Comparison of ENCODE assay signal across 20 mouse cellular contexts in the genomic region with DNA sequence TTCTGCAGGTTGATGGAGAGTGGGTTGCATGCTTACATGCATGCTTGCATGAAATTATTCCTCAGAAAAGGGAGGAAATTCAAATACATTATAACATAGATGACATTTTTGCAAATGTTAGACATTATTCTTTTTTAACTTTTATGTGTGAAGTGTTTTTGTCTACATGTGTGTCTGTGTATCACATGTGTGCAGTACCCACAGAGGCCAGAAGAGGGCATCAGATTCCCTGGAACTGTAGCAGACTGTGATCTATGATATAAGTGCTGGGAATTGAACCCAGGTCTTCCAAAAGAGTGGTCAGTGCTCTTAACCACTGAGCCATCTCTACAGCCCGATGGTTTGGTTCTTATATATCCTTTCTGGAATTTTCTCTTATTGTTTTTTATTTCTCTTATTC. TPM values are rescaled to one million over a fixed set of nuclear protein-coding genes. Genes with fewer than 3 reads are reported as not detected.
DNase-seq lines count a peak whose midpoint lies in the region; ATAC-seq and TF ChIP-seq lines count a peak whose summit lies in the region.
"Had no signal": no experiment of that assay in that cellular context is flagged by ENCODE, and none has a peak within 500 bp of the region (broad histone marks: within the 10 kb centered on the region; RNA-seq: fewer than 3 reads in every experiment).

No protein-coding gene starts in this region.

- ATAC-seq in hindbrain, postnatal 0 days, result no peak
- ATAC-seq in hindbrain, embryonic 11.5 days (ENCODE audit: low FRiP score), result no peak
- no peak for ATAC-seq in liver, postnatal 0 days
- ATAC-seq: CD4-positive, CD25-positive, alpha-beta regulatory T cell, adult 4 months had no signal

- 100% methylated on average over 1 of the region's 1 CpGs for WGBS in hindbrain, postnatal 0 days
- WGBS in hindbrain, embryonic 11.5 days, result 97% methylated on average over 1 of the region's 1 CpGs
- 88% methylated on average over 1 of the region's 1 CpGs for WGBS in liver, postnatal 0 days (ENCODE audit: insufficient replicate concordance)

- H3K4me3 ChIP-seq in hindbrain, postnatal 0 days (ENCODE audit: low read length), result no peak overlapping the region
- H3K4me3 ChIP-seq in hindbrain, embryonic 11.5 days (ENCODE audit: low read depth, low read length), result no peak overlapping the region
- H3K4me3 ChIP-seq in liver, postnatal 0 days (ENCODE audit: low read depth, low read length), result no peak overlapping the region
- H3K4me3 ChIP-seq in E14TG2a.4 (replicated peaks; ENCODE audit: low read length), result no peak overlapping the region
- H3K4me3 ChIP-seq: forebrain, embryonic 10.5 days; hindbrain, embryonic 10.5 days; megakaryocyte, embryonic 14.5 days; neural tube, embryonic 12.5 days had no signal

- no peaks in the 10 kb centered on the region for H3K9me3 ChIP-seq in hindbrain, postnatal 0 days (ENCODE audit: low read length)
- H3K9me3 ChIP-seq in hindbrain, embryonic 11.5 days (ENCODE audit: control insufficient read depth, low read length), result no peaks in the 10 kb centered on the region
- H3K9me3 ChIP-seq in liver, postnatal 0 days (ENCODE audit: low read length), result peaks cover 6% of the 10 kb centered on the region
- H3K9me3 ChIP-seq in E14TG2a.4 (ENCODE audit: low read length), result no peaks in the 10 kb centered on the region

- H3K4me1 ChIP-seq in hindbrain, postnatal 0 days (ENCODE audit: insufficient read depth, low read length), result no peaks in the 10 kb centered on the region
- H3K4me1 ChIP-seq in hindbrain, embryonic 11.5 days (replicated peaks; ENCODE audit: control insufficient read depth, insufficient read depth, low read length), result no peaks in the 10 kb centered on the region
- H3K4me1 ChIP-seq in liver, postnatal 0 days (ENCODE audit: insufficient read depth), result no peaks in the 10 kb centered on the region
- no peaks in the 10 kb centered on the region for H3K4me1 ChIP-seq in E14TG2a.4 (replicated peaks; ENCODE audit: low read depth, low read length)
- H3K4me1 ChIP-seq: megakaryocyte, embryonic 14.5 days; neural tube, embryonic 12.5 days had no signal

- H3K4me2 ChIP-seq in hindbrain, postnatal 0 days (ENCODE audit: low read depth, low read length), result no peak overlapping the region
- no peak overlapping the region for H3K4me2 ChIP-seq in hindbrain, embryonic 11.5 days (replicated peaks; ENCODE audit: low read depth, low read length)
- no peak overlapping the region for H3K4me2 ChIP-seq in liver, postnatal 0 days (ENCODE audit: low read depth, low read length)
- H3K4me2 ChIP-seq: heart, embryonic 11.5 days; neural tube, embryonic 12.5 days had no signal

- H3K9ac ChIP-seq in hindbrain, postnatal 0 days (replicated peaks; ENCODE audit: low read length), result no peak overlapping the region
- no peak overlapping the region for H3K9ac ChIP-seq in hindbrain, embryonic 11.5 days (ENCODE audit: low read depth, low read length)
- H3K9ac ChIP-seq in liver, postnatal 0 days (replicated peaks), result no peak overlapping the region
- H3K9ac ChIP-seq: neural tube, embryonic 12.5 days had no signal

- no peak overlapping the region for H3K27ac ChIP-seq in hindbrain, postnatal 0 days
- H3K27ac ChIP-seq in hindbrain, embryonic 11.5 days (ENCODE audit: low read depth, low read length), result no peak overlapping the region
- no peak overlapping the region for H3K27ac ChIP-seq in liver, postnatal 0 days (ENCODE audit: low read depth)
- H3K27ac ChIP-seq: forebrain, embryonic 10.5 days; hindbrain, embryonic 10.5 days; neural tube, embryonic 12.5 days had no signal

- H3K36me3 ChIP-seq in hindbrain, postnatal 0 days (ENCODE audit: insufficient read depth, low read length), result no peaks in the 10 kb centered on the region
- H3K36me3 ChIP-seq in hindbrain, embryonic 11.5 days (ENCODE audit: control insufficient read depth, insufficient read depth, low read length), result no peaks in the 10 kb centered on the region
- H3K36me3 ChIP-seq in liver, postnatal 0 days (replicated peaks; ENCODE audit: insufficient read depth, low read length), result no peaks in the 10 kb centered on the region
- H3K36me3 ChIP-seq in E14TG2a.4 (ENCODE audit: insufficient read depth, low read length), result no peaks in the 10 kb centered on the region
- H3K36me3 ChIP-seq: forebrain, embryonic 10.5 days; hindbrain, embryonic 10.5 days; neural tube, embryonic 12.5 days had no signal

- no peak for TF ChIP-seq EP300 in liver, postnatal 0 days (IDR thresholded peaks at IDR 0.05; ENCODE audit: low read depth)

- H3K27me3 ChIP-seq in hindbrain, postnatal 0 days (ENCODE audit: insufficient read depth, low read length), result no peaks in the 10 kb centered on the region
- no peaks in the 10 kb centered on the region for H3K27me3 ChIP-seq in hindbrain, embryonic 11.5 days (ENCODE audit: control insufficient read depth, insufficient read depth, low read length)
- H3K27me3 ChIP-seq in liver, postnatal 0 days (ENCODE audit: insufficient read depth, low read length), result no peaks in the 10 kb centered on the region
- peaks cover 6% of the 10 kb centered on the region for H3K27me3 ChIP-seq in E14TG2a.4 (ENCODE audit: insufficient read depth, low read length)
- H3K27me3 ChIP-seq: megakaryocyte, embryonic 14.5 days; neural tube, embryonic 12.5 days had no signal

- peak; percentile 45 for TF ChIP-seq CTCF in hindbrain, postnatal 0 days (IDR thresholded peaks at IDR 0.05; ENCODE audit: low read depth)
- TF ChIP-seq CTCF in liver, postnatal 0 days (IDR thresholded peaks at IDR 0.05; ENCODE audit: low read depth), result peak; percentile 37
- peak; percentile 63 for TF ChIP-seq CTCF in E14TG2a.4 (conservative IDR thresholded peaks at IDR 0.05; ENCODE audit: low read length)

- DNase-seq in hindbrain, postnatal 0 days (ENCODE audit: low spot score), result no peak
- no peak for DNase-seq in hindbrain, embryonic 11.5 days (ENCODE audit: low spot score)
- no peak for DNase-seq in liver, postnatal 0 days
- DNase-seq in liver, result no peak
- peak; percentile 29 for DNase-seq in ZHBTc4 (ENCODE audit: low read depth, low spot score)
- DNase-seq in adrenal gland, adult 8-10 months, result no peak
- DNase-seq: cerebellum, adult 11 months; kidney, adult 2 months; kidney, postnatal 10 days; layer of hippocampus, postnatal 36 days; lung, postnatal 36 days; midbrain, embryonic 14.5 days; right cerebral cortex, postnatal 14 days had no signal

RNA-seq across cellular contexts. Expression of a gene that starts 31.1 kb away (rescaled TPM):
- 59.7 and 60.5 TPM in 2 replicates for total RNA-seq in hindbrain, postnatal 0 days (2014; rRNA removed)
- 5.2 and 5.8 TPM in 2 replicates for polyA plus RNA-seq in hindbrain, postnatal 0 days (2015; fragmentation: Nextera tagmentation; extraction: Ambion mirVana)
- polyA plus RNA-seq in hindbrain, embryonic 11.5 days (2014; fragmentation: Nextera tagmentation; extraction: Ambion mirVana), result 5.7 and 6.5 TPM in 2 replicates
- 0.02 TPM in 1 of 2 replicates, not detected in the other for polyA plus RNA-seq in liver, postnatal 0 days (2015; fragmentation: Nextera tagmentation; extraction: Ambion mirVana)
- 1 to 10 TPM; 1.9 to 4.6 (median 2.4) TPM for total RNA-seq in adrenal gland, adult 8-10 months (2022)
